In the genomic region with DNA sequence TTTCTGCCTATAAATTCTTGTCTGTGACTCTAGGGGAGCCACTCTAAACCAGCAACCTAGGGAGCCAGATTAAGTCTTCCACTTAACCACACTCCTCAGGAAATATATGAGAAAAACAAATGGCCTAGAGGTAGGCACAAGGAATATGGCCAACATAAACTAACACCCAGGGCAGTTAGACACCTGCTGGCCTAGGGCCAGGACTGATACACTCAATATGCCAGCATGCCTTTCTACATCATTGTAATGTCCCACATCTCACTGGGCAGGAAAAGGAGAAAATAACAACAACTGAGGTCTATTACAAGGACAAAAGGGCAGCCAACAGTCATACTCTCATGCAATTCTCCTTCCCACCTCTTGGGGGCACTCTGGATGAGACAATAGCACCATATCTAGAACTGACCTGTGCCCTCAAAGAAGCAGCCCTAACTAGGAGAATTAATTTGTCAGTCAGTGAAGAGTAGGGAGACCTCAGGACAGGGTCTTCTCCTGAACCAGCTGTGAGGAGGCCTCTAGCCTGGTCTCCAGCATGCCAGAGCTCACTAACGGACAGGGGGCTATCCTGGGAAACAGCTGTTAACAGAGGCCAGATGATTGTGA, we compare ENCODE assay signal across 9 mouse cellular contexts. TPM values are rescaled to one million over a fixed set of nuclear protein-coding genes. Genes with fewer than 3 reads are reported as not detected.
DNase-seq lines count a peak whose midpoint lies in the region; ATAC-seq and TF ChIP-seq lines count a peak whose summit lies in the region.
"Had no signal": no experiment of that assay in that cellular context is flagged by ENCODE, and none has a peak within 500 bp of the region (broad histone marks: within the 10 kb centered on the region; RNA-seq: fewer than 3 reads in every experiment).

No protein-coding gene starts in this region.

- DNase-seq in forebrain, postnatal 0 days, result no peak
- peak; percentile 60 for DNase-seq in lung, postnatal 0 days (ENCODE audit: low spot score)
- no peak for DNase-seq in lung, postnatal 14 days
- no peak for DNase-seq in adrenal gland, adult 8-10 months
- no peak for DNase-seq in urinary bladder, postnatal 14 days (ENCODE audit: low spot score)
- DNase-seq: liver, embryonic 13.5 days had no signal

- H3K36me3 ChIP-seq in forebrain, postnatal 0 days (ENCODE audit: insufficient read depth), result no peaks in the 10 kb centered on the region
- H3K36me3 ChIP-seq in forebrain, embryonic 12.5 days (replicated peaks), result no peaks in the 10 kb centered on the region
- H3K36me3 ChIP-seq in lung, postnatal 0 days (ENCODE audit: insufficient read depth, low read length), result peaks cover 5% of the 10 kb centered on the region; the same call in 1 of the 2 replicates
- peaks cover 5% of the 10 kb centered on the region for H3K36me3 ChIP-seq in heart, embryonic 14.5 days (ENCODE audit: control insufficient read depth, insufficient read depth, low read length)
- no peaks in the 10 kb centered on the region for H3K36me3 ChIP-seq in neural tube, embryonic 15.5 days
- H3K36me3 ChIP-seq: liver, embryonic 13.5 days had no signal

- ATAC-seq in forebrain, postnatal 0 days, result no peak
- ATAC-seq in forebrain, embryonic 12.5 days (ENCODE audit: low FRiP score), result no peak
- no peak for ATAC-seq in lung, postnatal 0 days
- no peak for ATAC-seq in heart, embryonic 14.5 days (ENCODE audit: insufficient number of reproducible peaks, insufficient read depth, low FRiP score, low read depth)
- ATAC-seq in neural tube, embryonic 15.5 days (ENCODE audit: low FRiP score), result no peak

- no peaks in the 10 kb centered on the region for H3K4me1 ChIP-seq in forebrain, postnatal 0 days (ENCODE audit: insufficient read depth)
- H3K4me1 ChIP-seq in forebrain, embryonic 12.5 days, result peaks cover 65% of the 10 kb centered on the region
- H3K4me1 ChIP-seq in lung, postnatal 0 days (ENCODE audit: insufficient read depth, low read depth, low read length), result peaks cover 62% of the 10 kb centered on the region
- peaks cover 74 to 96% of the 10 kb centered on the region in 2 experiments for H3K4me1 ChIP-seq in heart, embryonic 14.5 days (ENCODE audit: control insufficient read depth in 2 of 2, insufficient read depth in 2 of 2, low read length in 2 of 2)
- peaks cover 70% of the 10 kb centered on the region for H3K4me1 ChIP-seq in neural tube, embryonic 15.5 days

- H3K4me3 ChIP-seq in forebrain, postnatal 0 days (ENCODE audit: low read depth, low read length), result no peak overlapping the region
- H3K4me3 ChIP-seq in forebrain, embryonic 12.5 days (replicated peaks), result no peak overlapping the region
- no peak overlapping the region for H3K4me3 ChIP-seq in lung, postnatal 0 days (ENCODE audit: low read depth, low read length)
- H3K4me3 ChIP-seq in heart, embryonic 14.5 days (ENCODE audit: control insufficient read depth in 1 of 2, insufficient read depth in 1 of 2, low read depth in 1 of 2, low read length in 2 of 2), result no peak overlapping the region
- no peak overlapping the region for H3K4me3 ChIP-seq in neural tube, embryonic 15.5 days (replicated peaks)
- H3K4me3 ChIP-seq: liver, embryonic 13.5 days had no signal

- 93% methylated on average over 1 of the region's 1 CpGs for WGBS in forebrain, postnatal 0 days
- WGBS in forebrain, embryonic 12.5 days, result 85% methylated on average over 1 of the region's 1 CpGs
- 81% methylated on average over 1 of the region's 1 CpGs for WGBS in lung, postnatal 0 days
- WGBS in heart, embryonic 14.5 days, result 56% methylated on average over 1 of the region's 1 CpGs
- 96% methylated on average over 1 of the region's 1 CpGs for WGBS in neural tube, embryonic 15.5 days

- no peaks in the 10 kb centered on the region for H3K9me3 ChIP-seq in forebrain, postnatal 0 days (ENCODE audit: low read length)
- no peaks in the 10 kb centered on the region for H3K9me3 ChIP-seq in forebrain, embryonic 12.5 days
- H3K9me3 ChIP-seq in lung, postnatal 0 days (ENCODE audit: low read length), result no peaks in the 10 kb centered on the region
- H3K9me3 ChIP-seq in heart, embryonic 14.5 days (ENCODE audit: control insufficient read depth, low read length), result no peaks in the 10 kb centered on the region
- H3K9me3 ChIP-seq in neural tube, embryonic 15.5 days (replicated peaks), result no peaks in the 10 kb centered on the region
- H3K9me3 ChIP-seq: liver, embryonic 13.5 days had no signal

- peak; percentile 9; the same call in 1 of the 2 replicates for TF ChIP-seq EP300 in lung, postnatal 0 days (IDR thresholded peaks at IDR 0.05)

- peaks cover 3% of the 10 kb centered on the region; the same call in 1 of the 2 replicates for H3K27me3 ChIP-seq in forebrain, postnatal 0 days (ENCODE audit: insufficient read depth, low read length)
- peaks cover 26% of the 10 kb centered on the region for H3K27me3 ChIP-seq in forebrain, embryonic 12.5 days
- H3K27me3 ChIP-seq in lung, postnatal 0 days (replicated peaks; ENCODE audit: insufficient read depth, low read length), result no peaks in the 10 kb centered on the region
- H3K27me3 ChIP-seq in heart, embryonic 14.5 days (ENCODE audit: control insufficient read depth, insufficient read depth, low read length), result no peaks in the 10 kb centered on the region
- peaks cover 4% of the 10 kb centered on the region; the same call in 1 of the 2 replicates for H3K27me3 ChIP-seq in neural tube, embryonic 15.5 days (replicated peaks)

- peak; percentile 34 for TF ChIP-seq CTCF in forebrain, postnatal 0 days (IDR thresholded peaks at IDR 0.05; ENCODE audit: low read depth)
- TF ChIP-seq CTCF in lung, postnatal 0 days (IDR thresholded peaks at IDR 0.05), result peak; percentile 70

- H3K4me2 ChIP-seq in forebrain, postnatal 0 days (ENCODE audit: low read depth), result no peak overlapping the region
- H3K4me2 ChIP-seq in forebrain, embryonic 12.5 days, result no peak overlapping the region
- H3K4me2 ChIP-seq in lung, postnatal 0 days (replicated peaks; ENCODE audit: low read depth, low read length), result 0 out of 2 replicates have a peak overlapping the region, but pooled peaks have one; percentile 54
- H3K4me2 ChIP-seq in heart, embryonic 14.5 days (ENCODE audit: low read length), result no peak overlapping the region; the same call in 1 of the 2 replicates
- no peak overlapping the region for H3K4me2 ChIP-seq in neural tube, embryonic 15.5 days
- H3K4me2 ChIP-seq: liver, embryonic 13.5 days had no signal

- 0 out of 2 replicates have a peak overlapping the region, but pooled peaks have one; percentile 49 for H3K9ac ChIP-seq in forebrain, postnatal 0 days
- H3K9ac ChIP-seq in forebrain, embryonic 12.5 days, result no peak overlapping the region
- no peak overlapping the region for H3K9ac ChIP-seq in lung, postnatal 0 days (replicated peaks; ENCODE audit: low read depth)
- H3K9ac ChIP-seq in heart, embryonic 14.5 days (ENCODE audit: low read length), result peak overlapping the region; percentile 68
- H3K9ac ChIP-seq in neural tube, embryonic 15.5 days (replicated peaks), result no peak overlapping the region
- H3K9ac ChIP-seq: liver, embryonic 13.5 days had no signal

- no peak overlapping the region for H3K27ac ChIP-seq in forebrain, postnatal 0 days (ENCODE audit: low read depth, low read length)
- no peak overlapping the region for H3K27ac ChIP-seq in forebrain, embryonic 12.5 days
- H3K27ac ChIP-seq in lung, postnatal 0 days (ENCODE audit: low read length), result peak overlapping the region; percentile 91; the same call in 1 of the 2 replicates
- peak overlapping the region; percentile 86 to 99 for H3K27ac ChIP-seq in heart, embryonic 14.5 days (replicated peaks in 1 of 2; ENCODE audit: control insufficient read depth in 1 of 2, insufficient read depth in 1 of 2, low read depth in 2 of 2, low read length in 2 of 2)
- peak overlapping the region; percentile 68; the same call in 1 of the 2 replicates for H3K27ac ChIP-seq in neural tube, embryonic 15.5 days (replicated peaks)
- H3K27ac ChIP-seq: liver, embryonic 13.5 days had no signal

RNA-seq across cellular contexts. Expression of a gene that starts 6.4 kb away (rescaled TPM):
- 5.3 and 6.6 TPM in 2 replicates for total RNA-seq in forebrain, postnatal 0 days (2014; rRNA removed)
- 1.2 and 1.3 TPM in 2 replicates for polyA plus RNA-seq in forebrain, postnatal 0 days (2015; fragmentation: Nextera tagmentation; extraction: Ambion mirVana)
- 2.2 and 3.0 TPM in 2 replicates for polyA plus RNA-seq in forebrain, embryonic 12.5 days (2016; fragmentation: Nextera tagmentation; extraction: Ambion mirVana)
- polyA plus RNA-seq in lung, postnatal 0 days (2015; fragmentation: Nextera tagmentation; extraction: Ambion mirVana), result 7.3 and 9.8 TPM in 2 replicates
- 2.1 and 6.3 TPM in 2 replicates for polyA plus RNA-seq in heart, embryonic 14.5 days (2014; fragmentation: Nextera tagmentation; extraction: Ambion mirVana)
- polyA plus RNA-seq in neural tube, embryonic 15.5 days (2015; fragmentation: Nextera tagmentation; extraction: Ambion mirVana), result 2.0 and 3.6 TPM in 2 replicates
- total RNA-seq in adrenal gland, adult 8-10 months (2022), result 10 to 100 TPM; 13.2 to 29.5 (median 19.2) TPM

RNA-seq across cellular contexts. Expression of a gene that starts 54.9 kb away (rescaled TPM):
- total RNA-seq in forebrain, postnatal 0 days (2014; rRNA removed), result 10.1 and 11.9 TPM in 2 replicates
- 6.5 and 7.2 TPM in 2 replicates for polyA plus RNA-seq in forebrain, postnatal 0 days (2015; fragmentation: Nextera tagmentation; extraction: Ambion mirVana)
- polyA plus RNA-seq in forebrain, embryonic 12.5 days (2016; fragmentation: Nextera tagmentation; extraction: Ambion mirVana), result 112 and 126 TPM in 2 replicates
- 4.1 and 5.8 TPM in 2 replicates for polyA plus RNA-seq in lung, postnatal 0 days (2015; fragmentation: Nextera tagmentation; extraction: Ambion mirVana)
- 66.8 and 67.1 TPM in 2 replicates for polyA plus RNA-seq in heart, embryonic 14.5 days (2014; fragmentation: Nextera tagmentation; extraction: Ambion mirVana)
- polyA plus RNA-seq in neural tube, embryonic 15.5 days (2015; fragmentation: Nextera tagmentation; extraction: Ambion mirVana), result 7.0 and 26.4 TPM in 2 replicates
- total RNA-seq in adrenal gland, adult 8-10 months (2022), result 1 to 10 TPM; 3.7 to 8.2 (median 4.8) TPM

Comparison
In these comparisons a context has a peak if more than half of its experiments do, and no peak if none do; other contexts are left out.
1. H3K9ac ChIP-seq: peak in forebrain, postnatal 0 days (single experiment) and heart, embryonic 14.5 days (single experiment); none in forebrain, embryonic 12.5 days (single experiment), lung, postnatal 0 days (single experiment) and neural tube, embryonic 15.5 days (single experiment).
2. H3K27ac ChIP-seq: peak in lung, postnatal 0 days (single experiment), heart, embryonic 14.5 days (2 of 2) and neural tube, embryonic 15.5 days (single experiment); none in forebrain, postnatal 0 days (single experiment) and forebrain, embryonic 12.5 days (single experiment).